Mouse (Mus musculus) inflammation-experienced regulatory T-cells, adult 6 months (primary cell): ENCODE data around the gene Thra. TPM values are rescaled to one million over a fixed set of nuclear protein-coding genes. Genes with fewer than 3 reads are reported as not detected.

Experiments used
- ATAC-seq: one replicate; pipeline ENCODE4 v1.8.0; 2017
- polyA plus RNA-seq, 3 experiments: library from polyadenylated mRNA; unstranded; fragments of 100-300 nt; shearing (Covaris generic); gene quantifications; one replicate each; pipeline ENCODE4 v1.2.1; 2017

The Thra gene
- polyA plus RNA-seq, 3 experiments from 2014 or later = 1.3 to 6.3 (median 5.2) TPM

DNA sequence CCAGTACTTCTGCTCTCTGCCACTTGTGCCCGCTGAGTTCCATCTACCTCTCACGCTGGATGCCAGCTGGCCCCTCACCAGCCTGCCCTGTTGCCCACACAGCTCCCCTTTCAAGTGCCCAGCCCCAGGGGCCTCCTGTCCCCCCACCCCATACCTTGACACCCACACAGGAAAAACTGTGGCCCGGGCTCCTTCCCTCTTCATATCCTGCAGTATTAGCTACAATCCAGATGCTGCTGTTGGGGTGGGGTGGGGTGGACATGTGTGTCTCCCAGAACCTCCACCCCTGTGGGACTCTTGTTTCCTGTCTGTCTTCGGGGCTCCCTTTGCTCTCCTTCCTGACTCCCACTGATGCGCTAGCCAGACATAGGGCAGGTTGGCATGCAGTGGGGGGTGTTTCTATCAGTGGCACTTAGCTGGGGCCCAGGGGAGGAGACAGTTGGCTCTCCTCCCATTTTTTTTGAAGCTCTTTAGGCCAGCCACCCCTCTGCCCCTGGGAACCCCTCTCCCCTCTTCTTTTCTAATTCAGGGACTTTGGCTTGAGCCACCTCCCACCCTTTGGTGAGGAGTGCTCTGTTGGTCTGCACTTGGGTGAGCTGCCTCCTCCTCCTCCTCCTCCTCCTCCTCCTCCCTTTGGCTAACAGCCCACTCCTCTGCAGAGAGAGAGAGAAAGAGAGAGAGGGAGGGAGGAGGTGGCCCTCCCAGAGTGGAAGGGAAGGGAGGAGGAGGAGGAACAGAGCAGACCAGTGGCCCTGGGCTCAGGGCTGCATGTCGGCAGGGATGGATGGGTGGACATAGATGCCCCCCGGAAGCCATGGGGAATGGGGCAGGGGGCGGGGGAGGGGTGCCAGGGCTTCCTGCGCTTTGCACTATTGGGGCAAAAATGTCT is 25.2 kb downstream of the Thra start:
- ATAC-seq = no peak

DNA sequence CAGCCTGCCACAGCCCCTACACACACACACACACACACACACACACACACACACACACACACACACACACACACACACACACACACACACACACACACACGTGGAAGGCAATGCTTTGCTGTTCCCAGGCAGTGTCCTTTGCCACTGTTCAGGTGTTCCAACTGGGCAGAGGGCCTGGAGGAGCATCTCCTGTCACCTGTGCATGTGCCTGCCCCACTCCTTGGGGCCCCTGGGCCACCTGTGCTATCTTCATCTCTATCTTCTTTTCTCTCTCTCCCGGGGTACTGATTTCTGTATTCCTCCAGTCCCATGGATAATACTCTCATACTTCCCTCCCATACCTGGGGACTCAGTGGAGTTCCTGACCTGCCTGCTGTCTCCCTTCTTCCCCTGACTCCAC is 25.9 kb downstream of the Thra start:
- no peak for ATAC-seq

DNA sequence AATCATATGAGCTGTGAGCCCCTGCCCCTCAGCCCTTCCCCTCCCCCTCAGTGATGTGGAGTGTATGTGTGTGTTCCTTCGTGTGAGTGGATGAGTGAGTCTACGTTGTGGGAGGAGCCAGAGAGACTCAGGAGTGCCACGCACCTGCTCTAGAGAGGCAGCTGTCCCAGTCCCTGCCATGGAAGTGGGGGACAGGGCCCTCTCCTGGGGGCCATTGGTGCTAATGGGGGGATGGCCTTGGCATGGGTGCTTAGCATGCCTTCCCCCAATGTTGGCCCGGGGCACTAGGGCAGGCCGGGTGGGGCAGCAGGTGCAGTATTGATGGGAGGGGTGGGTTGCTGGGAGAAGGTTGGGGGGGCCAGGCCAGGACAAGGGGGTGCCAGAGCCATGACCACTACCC is 26.4 kb downstream of the Thra start:
- no peak for ATAC-seq

DNA sequence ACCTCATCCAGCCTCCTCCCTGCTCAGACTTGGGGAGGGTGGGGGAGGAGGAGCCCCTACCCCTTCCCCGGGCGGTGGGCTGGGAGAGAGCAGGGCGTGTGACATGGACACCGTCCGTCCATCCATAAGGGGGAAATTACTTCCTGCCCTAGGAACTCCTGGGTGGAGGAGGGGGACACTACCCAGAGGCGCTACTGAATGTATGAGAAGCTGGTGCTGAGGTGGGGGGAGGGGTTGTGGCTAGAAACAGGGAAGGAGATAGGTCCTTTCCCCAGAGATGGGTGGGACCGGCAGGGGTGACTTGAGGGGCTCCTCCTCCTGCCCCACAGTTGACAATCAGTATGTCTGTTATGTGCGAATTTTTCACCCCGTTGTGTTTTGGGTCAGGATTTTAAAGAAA is 26.8 kb downstream of the Thra start:
- ATAC-seq = no peak

DNA sequence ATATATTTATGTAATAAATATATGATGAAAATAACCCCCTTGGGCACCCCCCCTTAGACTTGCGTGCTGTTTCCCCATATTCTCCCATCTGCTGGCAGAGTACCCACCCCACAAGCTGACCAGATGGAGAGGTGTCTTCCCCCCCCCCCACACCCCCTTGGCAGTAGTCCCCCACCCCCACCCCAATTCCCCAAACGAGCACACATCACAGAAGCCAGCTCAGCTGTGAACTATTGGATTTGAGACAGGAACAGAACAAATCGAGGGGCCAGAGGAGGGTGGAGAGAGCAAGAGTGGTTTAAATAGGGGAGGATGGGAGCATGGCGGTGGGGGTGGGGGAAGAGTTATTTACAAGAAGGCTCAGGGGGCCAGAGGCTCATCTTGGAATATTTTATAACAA is 27.3 kb downstream of the Thra start:
- no peak for ATAC-seq

DNA sequence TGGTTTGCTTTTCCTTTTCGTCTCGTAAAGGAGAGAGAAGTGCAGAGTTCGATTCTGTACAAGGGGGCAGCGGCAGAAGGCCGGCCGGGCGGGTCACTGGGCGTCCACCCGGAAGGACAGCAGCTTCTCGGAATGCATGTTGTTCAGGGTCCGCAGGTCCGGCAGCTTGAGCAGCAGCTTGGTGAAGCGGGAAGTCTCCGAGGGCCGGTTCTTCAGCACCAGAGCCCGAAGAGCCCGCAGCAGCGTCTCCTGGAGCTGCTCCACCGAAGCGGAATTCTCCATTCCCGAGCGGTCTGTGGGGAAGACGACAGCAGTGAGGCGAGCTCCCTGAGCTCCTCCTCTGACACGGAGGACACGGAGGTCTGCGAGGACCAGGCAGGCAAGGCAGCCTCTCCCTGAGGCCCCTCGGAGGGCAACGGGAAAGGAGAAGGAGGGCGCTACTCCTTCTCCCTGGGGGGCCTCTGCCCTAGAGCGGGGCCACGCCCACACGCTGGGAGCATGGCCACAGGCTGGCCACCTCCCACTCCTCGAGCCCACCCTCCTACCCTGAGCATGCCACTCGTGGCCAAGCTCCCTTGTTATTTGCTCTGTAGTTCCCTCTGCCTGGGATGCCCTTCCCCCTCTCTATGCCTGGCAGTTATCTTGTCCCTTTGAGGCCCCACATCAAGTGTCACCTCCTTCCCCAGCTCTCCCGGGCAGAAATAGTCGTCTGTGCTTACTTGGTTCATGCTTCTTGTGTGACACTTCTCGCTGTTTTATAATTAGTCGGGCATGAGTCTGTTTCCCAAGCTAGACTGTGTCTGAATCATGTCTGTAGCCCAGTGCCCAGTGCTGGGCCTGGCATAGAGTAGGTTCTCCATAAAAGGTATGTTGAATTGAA is 27.9 kb downstream of the Thra start:
- no peak for ATAC-seq

DNA sequence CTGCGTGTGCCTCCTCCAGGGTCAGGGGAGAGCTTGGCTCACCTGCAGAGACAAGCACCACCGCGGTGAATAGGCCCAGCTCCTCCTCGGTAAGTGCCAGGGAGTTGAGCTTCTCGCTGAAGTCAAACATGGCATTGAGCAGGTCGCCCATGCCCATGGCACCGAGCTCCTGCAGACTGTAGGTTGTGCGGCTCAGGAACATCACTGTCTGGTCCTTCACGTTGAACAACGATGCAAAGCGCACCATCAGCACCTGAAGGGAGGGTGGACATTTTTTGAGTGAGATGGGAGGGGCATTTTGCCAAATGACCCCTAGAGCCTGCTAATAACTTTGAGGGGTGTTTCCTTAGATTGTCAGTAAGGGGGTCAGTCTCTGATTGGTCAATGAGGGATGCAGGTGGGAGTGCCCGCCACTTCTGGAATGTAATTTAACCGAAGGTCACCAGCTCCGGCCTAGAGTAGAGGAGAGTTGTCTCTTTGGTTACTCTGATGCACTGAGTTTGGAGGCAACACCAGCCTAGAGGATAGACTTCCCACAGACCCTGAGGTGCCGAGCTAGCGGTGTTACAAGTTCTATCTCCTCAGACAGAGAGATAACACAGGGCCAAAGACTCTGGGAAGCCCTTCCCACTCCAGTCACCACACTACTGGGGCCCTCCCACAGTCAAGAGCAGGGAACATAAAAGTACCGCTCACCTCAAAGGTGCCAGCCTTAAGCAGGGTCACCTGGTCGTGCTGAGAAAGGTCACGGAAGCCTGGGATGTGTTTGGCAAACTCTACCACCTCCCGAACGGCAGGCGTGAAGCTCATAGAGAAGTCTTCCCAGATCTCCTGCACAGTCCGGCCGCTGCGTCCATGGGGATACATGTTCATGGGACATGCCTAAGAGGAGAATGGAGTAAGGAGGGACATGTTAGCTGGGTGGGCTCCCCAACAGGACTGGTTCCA is 28.8 kb downstream of the Thra start:
- ATAC-seq = no peak

DNA sequence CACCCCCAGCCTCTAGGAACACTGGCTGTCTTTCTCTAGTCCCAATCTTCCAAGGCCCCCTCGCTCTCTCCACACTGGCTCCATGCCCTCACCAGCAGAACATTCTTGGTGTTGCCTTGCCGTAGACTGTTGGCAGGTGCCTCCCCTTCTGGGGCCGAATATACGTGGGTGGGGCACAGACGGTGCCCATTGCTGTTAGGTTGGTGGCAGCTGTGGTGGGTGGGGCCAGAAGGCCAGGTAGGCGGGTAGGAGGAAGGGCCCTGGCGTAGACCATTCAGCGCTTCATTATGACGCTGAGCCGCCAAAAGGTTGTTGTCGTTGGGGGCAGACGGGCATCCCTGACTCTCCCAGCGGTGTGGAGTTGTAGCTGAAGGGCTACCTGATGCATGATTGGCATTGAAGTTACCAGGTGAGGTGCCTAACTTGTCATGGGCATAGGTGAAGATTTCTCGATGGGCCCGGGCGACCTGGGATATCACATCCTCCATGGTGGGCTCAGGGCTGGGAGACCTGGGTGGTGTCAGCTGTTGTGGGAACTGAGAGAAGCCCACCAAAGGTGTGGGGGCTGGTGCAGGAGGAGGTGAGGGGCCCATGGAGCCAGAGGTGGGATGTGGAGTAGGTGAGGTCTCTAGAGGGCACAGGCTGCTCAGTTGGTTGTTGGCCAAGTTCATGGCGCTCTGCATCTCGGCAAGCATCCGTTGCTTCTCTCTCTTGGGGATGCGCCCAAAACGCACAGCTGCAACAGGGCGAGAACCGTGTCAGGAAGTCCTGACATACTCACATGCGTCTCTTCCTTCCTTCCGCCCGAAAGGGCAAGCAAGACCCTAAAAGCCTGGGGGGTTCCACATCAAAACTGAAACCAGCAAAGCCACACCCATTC is 29.9 kb downstream of the Thra start:
- no peak for ATAC-seq

DNA sequence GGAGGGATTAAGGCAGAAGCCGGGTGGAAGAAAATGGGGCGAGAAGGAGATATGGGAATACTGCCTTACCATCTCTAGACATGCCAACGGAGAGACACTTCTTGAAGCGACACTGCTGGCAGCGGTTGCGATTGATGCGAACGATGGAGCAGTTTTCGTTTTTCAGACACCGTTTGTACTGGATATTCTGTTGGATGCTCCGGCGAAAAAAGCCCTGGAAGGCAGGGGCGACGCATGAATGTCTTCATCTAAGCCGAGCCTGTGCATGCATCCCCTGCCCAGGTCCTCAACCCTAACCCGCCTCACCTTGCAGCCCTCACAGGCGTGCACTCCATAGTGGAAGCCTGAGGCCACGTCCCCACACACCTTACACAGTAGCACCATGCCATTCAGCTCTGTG is 30.7 kb downstream of the Thra start:
- ATAC-seq = no peak

DNA sequence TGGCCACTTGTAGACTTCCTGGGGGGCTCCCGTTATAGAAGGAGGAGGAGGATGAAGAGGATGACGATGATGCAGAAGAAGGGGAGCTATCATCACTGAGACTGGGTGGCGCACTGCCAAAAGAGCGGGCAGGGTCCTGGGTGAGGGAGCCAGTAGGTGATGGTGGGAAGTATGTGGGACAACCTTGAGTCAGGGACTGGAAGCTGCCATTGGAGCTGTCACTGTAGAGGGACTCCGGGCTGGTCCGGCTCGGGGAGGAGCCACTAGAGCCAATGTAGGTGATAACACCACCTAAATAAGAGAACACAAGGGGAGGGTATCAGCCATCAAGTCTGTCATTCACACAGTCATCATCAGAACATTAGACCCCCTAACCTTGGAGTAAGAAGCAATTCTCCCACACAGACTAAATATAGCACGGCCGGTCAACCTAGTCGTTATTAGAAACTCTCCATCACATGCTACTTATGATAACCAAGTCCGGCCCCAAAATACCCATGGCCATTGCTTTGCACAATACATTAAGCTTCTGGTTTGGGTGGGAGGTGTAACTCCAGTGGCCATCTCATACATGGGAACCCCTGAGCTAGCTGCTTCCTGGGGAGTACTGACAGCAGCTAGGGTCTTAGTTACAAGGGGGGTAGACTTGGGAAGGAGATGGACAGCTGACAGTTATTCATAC is 31.5 kb downstream of the Thra start:
- no peak for ATAC-seq

DNA sequence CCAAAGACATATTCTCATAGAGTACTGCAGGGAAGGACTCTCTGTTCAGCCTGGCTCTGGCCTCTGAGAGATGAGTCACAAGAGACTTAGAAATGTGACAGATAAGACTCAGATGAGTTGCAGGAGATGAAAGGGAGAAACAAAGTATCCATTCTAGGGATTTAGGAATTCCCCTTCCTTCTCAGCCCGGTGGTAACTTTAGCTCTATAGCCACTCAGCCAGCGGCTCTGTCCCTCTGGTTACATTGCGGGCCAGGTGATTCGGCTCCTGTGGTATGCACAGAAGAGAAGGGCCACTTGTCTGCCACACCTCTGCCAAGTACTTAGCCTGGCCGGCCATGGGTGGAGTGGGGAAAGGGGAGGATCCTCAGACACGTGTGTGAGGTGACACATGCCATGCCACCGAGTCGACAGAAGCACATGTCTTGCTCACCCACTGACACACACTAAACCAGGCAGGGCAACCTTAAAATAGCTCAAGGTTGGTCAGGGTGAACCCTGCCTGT is 32.3 kb downstream of the Thra start:
- no peak for ATAC-seq

DNA sequence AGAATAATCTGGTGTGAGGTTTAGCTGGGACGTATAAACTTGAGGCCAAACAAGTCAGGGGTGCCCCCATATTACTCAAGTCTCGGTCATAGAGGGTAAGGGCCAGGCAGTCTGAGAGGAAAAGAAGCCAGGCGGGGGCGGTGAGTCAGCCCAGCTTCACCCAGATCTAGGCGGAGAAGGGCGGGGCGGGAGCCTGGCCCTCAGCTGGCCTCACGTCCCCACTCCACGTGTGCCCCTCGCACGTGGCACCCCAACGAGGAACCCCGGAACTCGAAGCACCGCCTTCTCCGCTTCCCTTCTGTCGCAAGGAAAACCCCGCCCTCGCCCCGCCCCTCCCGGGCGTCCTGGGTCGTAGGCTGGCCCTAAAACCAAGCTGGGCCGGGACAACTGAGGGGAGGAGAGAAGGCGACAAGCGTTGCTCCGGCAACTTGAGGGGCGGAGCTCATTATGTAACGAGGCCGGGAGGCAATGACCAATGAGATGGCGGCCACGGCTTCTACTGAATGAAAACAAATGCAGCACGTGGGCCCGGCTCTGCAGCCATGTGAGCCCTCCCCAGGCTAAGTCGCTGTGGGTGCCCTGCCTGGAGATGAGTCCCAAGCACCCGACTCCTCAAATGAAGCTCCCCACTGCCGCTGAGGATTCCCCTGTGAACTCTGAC is 33.3 kb downstream of the Thra start:
- peak; percentile 89 for ATAC-seq

DNA sequence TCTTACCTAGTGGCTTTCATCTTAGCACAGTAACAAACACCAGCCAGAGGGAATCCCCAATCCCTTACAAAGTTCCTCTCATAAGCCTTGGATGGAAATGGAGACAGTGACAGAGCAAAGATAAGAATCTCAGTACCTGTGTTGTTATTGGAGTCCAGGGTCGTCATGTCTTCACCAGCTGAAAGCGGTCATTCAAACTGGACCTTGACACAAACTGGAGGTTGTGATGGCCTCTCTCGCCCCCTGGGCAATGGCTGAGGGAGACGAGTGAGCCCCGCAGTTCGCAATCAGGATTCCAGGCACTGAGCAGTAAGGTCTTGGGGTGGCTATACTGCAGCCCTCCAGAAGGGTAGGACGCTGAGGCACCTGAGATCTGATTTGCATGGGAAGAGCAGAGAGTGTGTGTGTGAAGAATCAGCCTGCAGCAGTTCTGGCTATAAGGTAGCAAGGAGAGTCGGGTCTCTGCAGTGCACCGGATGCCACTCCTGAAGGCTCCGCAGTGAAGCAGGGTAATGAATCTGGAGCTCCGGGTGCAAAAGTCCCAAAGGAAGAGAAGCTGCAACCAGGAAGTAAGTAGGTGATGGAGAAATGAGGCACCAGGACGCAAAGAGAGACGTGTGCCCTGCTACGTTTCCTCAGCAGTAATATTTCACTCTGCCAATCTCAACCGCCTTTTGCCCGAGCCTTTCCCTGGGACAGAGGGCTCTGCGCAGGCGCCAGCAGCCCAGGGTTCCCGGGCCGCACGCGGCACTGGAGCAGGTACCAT is 34.3 kb downstream of the Thra start, which contains the start of gene Nr1d1:
Gene Nr1d1, minus strand, starts transcription at position 752 of the 766 bp plus-strand sequence.
- peak; percentile 17 for ATAC-seq

DNA sequence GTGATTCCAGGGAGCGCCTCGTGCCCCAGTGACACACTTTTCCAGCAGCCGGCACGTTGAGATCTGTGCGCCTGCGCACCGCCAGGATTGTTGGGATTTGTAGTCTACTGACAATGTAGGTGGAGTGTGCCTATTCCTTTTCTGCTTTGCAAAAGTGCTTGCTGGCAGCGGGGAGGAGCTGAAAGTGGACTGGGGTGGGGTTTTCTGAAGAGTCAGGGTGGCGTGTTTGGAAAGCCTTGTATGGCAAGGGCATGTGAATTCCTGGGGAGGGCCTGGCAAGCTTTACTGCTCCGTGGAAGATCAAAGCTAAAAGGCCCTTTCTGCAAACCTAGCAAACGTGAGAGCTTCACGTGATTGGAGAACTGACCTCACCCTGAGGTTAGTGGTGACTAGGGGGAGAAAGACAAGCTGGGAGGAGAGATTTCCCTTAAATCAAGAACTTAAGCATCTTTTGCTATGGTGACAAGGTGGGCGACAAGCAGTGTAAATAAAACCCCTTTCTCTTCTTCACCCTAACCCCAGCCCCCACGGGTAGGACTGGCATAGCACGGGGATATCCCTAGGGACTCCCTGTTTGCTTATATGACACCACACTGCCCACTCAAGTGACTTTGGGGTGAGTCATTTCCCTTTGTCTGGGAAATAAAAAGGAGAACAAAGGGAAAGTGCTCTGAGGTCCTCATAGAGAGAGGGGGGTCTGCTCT is 35.1 kb downstream of the Thra start:
- peak; percentile 43 for ATAC-seq

DNA sequence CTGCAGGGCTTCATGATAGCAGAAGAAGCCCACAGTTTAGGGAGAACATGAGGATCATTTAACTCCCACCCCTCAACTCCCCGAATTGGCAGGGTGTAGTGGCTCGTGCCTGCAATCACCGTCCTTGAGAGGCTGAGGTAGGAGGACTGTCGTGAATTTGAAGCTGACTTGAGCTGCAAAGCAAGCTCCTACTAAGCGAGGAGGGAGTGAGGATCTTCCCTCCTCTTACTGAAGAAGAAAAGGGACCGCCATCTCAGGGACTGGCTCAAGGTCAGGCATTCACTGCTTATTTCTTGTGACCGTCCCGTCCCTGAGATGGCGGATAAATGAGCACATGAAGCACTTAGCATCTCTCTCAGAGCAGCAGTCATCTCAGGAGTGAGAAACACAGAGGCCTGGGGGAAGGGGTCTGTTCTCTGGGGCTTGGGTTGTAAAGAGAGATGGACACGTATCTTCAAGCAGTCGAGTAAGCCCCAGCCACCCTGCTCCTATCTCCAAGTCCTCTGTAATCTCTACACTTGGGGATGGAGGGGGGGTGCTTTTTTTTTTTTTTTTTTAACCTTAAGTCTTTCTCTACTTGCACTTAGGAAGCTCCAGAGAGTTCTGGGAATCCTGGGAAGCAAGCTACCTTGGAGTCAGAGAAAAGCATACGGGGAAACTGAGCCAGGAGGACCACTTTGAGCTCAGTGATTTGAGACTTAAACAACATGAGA is 35.8 kb downstream of the Thra start:
- no peak for ATAC-seq

DNA sequence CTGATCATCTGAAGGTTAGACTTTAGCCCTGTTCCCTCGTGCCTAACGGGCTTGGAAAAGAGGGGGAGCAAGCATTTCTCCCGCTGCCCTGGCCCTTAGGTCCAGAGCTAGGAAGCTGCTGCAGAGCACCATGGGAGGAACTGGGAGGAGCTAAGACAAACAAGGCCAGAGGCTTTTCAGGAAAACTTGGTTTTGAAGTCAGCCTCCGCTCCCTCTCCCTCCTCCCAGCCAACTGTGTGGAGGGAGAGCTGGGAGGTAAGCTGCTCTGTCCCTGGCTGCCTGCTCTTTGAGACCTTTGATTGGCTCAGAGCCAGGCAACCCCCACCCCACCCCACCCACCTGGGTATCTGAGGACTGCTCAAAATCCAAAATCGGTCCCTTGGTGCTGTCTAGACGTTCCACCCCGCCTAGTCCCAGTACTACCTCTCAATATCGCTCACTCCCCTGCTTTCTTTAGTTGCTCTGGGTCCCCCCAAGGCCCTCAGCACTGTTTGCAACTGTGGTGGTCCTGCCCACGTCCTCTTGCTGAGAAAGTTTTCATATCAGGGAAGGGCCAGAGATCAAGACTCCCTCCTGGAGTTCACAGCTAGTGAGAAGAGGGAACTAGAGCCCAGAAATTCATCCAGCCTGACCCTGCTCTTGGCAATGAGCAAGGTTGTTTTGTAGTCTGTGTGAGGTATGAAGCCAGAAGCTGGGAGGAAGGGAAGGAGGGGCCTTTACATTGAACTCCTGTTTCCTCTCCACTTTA is 36.6 kb downstream of the Thra start:
- ATAC-seq = no peak

DNA sequence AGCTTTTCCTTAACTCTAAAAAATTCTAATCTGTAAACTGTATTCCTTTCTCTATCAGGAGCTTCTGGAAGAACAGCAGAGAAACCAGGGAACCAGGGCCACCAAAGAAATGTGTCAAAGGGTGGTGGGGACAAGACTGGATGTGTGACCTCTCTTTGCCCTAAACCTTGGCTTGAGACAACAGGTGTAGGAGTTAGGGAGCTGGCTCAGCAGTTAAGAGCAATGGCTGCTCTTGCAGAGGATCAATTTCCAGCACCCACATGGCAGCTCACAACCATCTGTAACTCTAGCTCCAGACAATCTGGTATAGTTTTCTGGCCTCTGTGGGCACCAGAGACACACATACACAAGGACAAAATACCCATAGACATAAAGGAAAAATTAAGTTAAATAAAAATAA is 37.5 kb downstream of the Thra start:
- no peak for ATAC-seq
